Mouse (Mus musculus) left cerebral cortex, adult 9 months (tissue): ENCODE data around the gene Slamf6.
"Not testable (repeated sequence)": the region's sequence is repeated elsewhere in the genome, so short reads cannot be mapped to it uniquely, and the experiment has no call there.

Experiments used
- DNase-seq, 2 experiments: peaks; one replicate each; pipeline ENCODE4 v3.0.0; 2022; ENCODE audit warnings: low spot score in 2 of 2

Slamf6 gene

GRCm38 (mm10) chr1:171955071-171955470 lies 37.8 kb downstream of the Slamf6 start:
- DNase-seq: no peak

- no peak for DNase-seq
Observed at GRCm38 (mm10) chr1:171957411-171957810, 40.1 kb downstream of the Slamf6 start.

GRCm38 (mm10) chr1:171960726-171961125 lies 43.4 kb downstream of the Slamf6 start:
- DNase-seq: no peak

GRCm38 (mm10) chr1:171961704-171962103 lies 44.4 kb downstream of the Slamf6 start:
- no peak for DNase-seq

GRCm38 (mm10) chr1:171963613-171964012 lies 46.3 kb downstream of the Slamf6 start:
- no peak for DNase-seq

- no peak for DNase-seq
Observed at GRCm38 (mm10) chr1:171966054-171966790, 48.9 kb downstream of the Slamf6 start.

DNA sequence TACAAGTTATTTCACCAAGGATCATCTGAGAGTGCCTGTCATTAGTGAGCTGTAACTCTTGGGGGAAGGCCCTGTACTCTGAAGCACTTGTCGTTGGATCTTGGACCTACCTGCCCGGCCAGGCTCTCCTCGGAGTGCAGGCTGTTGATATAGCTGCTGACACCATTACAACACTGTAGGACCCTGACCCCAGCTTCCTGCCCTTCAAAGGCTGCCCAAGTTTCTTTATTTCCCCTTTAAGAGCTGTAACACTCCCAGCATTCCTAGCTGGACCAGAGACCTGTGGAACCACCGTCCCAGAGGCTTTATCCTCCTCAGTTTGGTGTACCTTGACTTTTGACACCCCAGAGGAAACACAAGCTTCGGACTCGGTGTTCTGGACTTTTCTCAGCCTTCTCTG lies 51.9 kb downstream of the Slamf6 start:
- no peak for DNase-seq

GRCm38 (mm10) chr1:171970854-171971586 lies 53.7 kb downstream of the Slamf6 start:
- DNase-seq: no peak

DNA sequence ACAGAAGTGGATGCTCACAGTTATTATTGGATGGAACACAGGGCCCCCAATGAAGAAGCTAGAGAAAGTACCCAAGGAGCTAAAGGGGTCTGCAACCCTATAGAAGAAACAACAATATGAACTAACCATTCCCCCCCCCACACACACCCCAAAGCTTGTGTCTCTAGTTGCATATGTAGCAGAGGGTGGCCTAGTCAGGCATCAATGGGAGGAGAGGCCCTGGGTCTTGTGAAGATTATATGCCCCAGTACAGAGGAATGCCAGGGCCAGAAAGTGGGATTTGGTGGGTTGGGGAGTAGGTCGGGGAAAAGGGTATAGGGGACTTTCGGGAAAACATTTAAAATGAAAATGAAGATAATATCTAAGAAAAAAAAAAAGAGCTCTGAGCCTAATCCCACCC lies 57.0 kb downstream of the Slamf6 start:
- not testable (repeated sequence) for DNase-seq

DNA sequence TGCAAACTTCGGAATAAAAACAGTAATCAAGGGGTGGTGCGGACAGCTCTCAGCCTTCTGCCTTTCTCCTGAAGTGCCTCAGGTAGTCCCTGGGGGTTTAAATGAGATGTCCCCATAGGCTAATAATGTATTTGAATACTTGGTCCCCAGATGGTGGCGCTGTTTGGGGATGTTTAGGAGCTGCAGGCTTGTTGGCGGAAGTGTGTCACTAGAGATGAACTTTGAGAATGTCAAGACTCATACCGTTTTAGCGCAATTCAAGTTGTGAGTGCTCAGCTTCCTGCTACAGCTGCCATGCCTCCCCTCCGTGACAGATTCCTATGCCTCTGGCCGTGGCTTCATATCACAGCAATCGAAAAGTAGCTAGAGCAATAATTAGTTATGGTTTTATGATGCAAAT lies 58.1 kb downstream of the Slamf6 start:
- DNase-seq: no peak

- no peak for DNase-seq
Observed at GRCm38 (mm10) chr1:171975831-171976230, 58.5 kb downstream of the Slamf6 start.

DNA sequence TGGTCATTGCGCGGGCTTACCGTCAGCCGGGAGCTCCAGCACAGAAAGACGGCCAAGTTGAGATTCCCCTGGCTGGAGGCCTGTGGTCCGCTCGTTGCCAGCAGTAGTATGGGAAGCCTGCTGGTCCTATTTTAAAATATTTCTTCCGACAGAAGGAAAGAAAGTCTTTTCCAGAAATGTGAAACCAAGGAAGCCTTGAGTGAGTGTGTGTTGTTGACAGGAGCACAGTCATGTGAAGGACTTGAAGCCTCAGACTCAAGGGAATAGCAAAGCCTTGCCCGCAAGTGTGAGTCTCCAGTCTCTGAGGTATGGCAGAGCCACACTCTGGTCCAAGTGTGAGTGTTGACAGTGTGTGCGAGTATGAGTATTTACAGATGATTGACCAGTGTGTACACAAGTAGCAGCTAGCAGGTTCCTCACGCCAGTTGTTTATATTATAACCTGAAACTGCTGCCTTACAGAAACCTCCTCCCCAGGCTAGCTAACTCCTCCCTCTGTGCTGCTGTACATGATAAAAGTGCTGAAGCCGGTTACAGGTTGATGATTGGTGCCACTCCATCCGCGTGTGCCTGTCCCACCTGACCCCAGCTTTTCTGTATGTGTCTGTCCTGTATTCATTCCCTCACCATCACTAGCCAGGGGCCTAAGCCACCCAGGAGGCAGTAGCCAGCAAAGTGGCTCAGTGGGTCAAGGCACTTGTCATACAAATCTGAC lies 59.7 kb downstream of the Slamf6 start:
- no peak for DNase-seq

- no peak for DNase-seq
Observed at GRCm38 (mm10) chr1:171977891-171978290, 60.6 kb downstream of the Slamf6 start.

- no peak for DNase-seq
Observed at GRCm38 (mm10) chr1:171979969-171980730, 62.8 kb downstream of the Slamf6 start.

- no peak for DNase-seq
Observed at GRCm38 (mm10) chr1:171982170-171982569, 64.9 kb downstream of the Slamf6 start.

- no peak for DNase-seq
Observed at GRCm38 (mm10) chr1:171982740-171983139, 65.4 kb downstream of the Slamf6 start.

GRCm38 (mm10) chr1:171983372-171984001 lies 66.2 kb downstream of the Slamf6 start:
- no peak for DNase-seq

GRCm38 (mm10) chr1:171984121-171984520 lies 66.8 kb downstream of the Slamf6 start:
- DNase-seq: no peak

- no peak for DNase-seq
Observed at GRCm38 (mm10) chr1:171991883-171992282, 74.6 kb downstream of the Slamf6 start.

- DNase-seq: no peak
Observed at GRCm38 (mm10) chr1:171992901-171993530, 75.7 kb downstream of the Slamf6 start.

DNA sequence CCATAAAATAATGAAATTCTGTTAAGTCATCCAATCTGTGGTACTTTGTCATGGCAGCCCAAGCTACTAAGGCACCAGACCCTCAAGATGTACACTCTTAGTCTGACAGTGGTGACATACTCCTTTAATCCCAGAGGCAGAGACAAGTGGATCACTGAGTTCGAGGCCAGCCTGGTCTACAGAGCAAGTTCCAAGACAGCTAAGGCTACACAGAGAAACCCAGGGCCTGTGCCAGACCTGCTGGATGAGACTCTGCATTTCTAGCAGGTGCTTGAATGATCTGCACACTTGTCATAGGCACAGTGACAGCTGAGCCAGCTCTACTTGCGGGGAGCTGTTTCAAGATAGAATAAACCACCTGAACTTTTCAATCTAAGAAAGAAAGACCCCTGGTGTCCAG lies 77.2 kb downstream of the Slamf6 start:
- no peak for DNase-seq
